Mouse (Mus musculus) G1E (cell line): Measurements from ENCODE around the gene Cyp2c68.
"Not testable (repeated sequence)": the region's sequence is repeated elsewhere in the genome, so short reads cannot be mapped to it uniquely, and the experiment has no call there.

Experiments used
- CTCF ChIP-seq: IDR thresholded peaks from 2 replicates; pipeline ENCODE4 v1.5.1; 2012; ENCODE audit warnings: low read depth, low read length, inconsistent platforms, mixed read lengths
- GATA1 ChIP-seq: IDR thresholded peaks from 2 replicates; pipeline ENCODE4 v1.6.1; 2012; ENCODE audit warnings: borderline replicate concordance, low read length, inconsistent platforms, mixed read lengths
- GATA2 ChIP-seq: IDR thresholded peaks from 2 replicates; pipeline ENCODE4 v1.6.1; 2012; ENCODE audit warnings: low read depth, low read length, inconsistent platforms, borderline replicate concordance
- POLR2AphosphoS5 ChIP-seq: IDR thresholded peaks from 2 replicates; pipeline ENCODE4 v1.6.1; 2012; ENCODE audit warnings: low read depth, low read length, inconsistent platforms; ENCODE audit not compliant: insufficient replicate concordance
- TAL1 ChIP-seq: conservative IDR thresholded peaks from 2 replicates; pipeline ENCODE4 v1.6.1; 2012; ENCODE audit warnings: low read depth, low read length, inconsistent platforms, mixed read lengths

DNA sequence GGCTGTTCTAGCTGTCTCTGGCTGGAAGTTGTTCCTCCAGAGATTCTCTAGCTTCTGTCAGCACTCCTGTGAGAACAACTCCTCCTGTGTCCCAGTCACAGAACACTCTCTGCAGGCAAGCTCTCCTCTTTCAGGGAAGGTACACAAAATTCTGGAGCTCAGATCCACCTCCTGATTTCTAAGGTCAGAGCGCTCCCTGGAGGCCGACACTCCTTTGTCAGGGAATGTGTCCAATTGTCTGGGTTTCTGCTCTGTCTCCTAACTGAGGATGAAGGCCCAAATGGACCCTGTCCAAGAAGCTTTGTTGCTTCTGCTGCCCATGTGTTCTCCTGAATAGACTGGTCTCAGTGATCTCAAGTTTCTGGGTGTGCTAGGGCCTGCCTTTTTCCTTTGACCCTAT, 44.6 kb upstream of the Cyp2c68 start:
- TF ChIP-seq CTCF, GATA2, TAL1, GATA1, POLR2AphosphoS5: not testable (repeated sequence)
